Mouse (Mus musculus): ENCODE results near the gene Bcam. TPM values are rescaled to one million over a fixed set of nuclear protein-coding genes. Genes with fewer than 3 reads are reported as not detected.
A peak's percentile ranks its signal among the peaks of the same experiment; 100 is the strongest.

Gene Bcam
- total and polyA plus RNA-seq, 2 experiments: 2.3 to 4.8 TPM

- Histone ChIP-seq H3K79me2 (ENCODE audit: control insufficient read depth, insufficient read depth, low read length) (0 out of 2 replicates have a peak, but pooled peaks cover 3% of the 10 kb centered on the region), H3K36me3 (ENCODE audit: control insufficient read depth, insufficient read depth, low read length) (peaks cover 5% of the 10 kb centered on the region; the same call in 1 of the 2 replicates), H3K27me3 (ENCODE audit: control insufficient read depth, insufficient read depth, low read length) (no peaks in the 10 kb centered on the region), H3K4me3 (ENCODE audit: insufficient read depth, low read depth, low read length) (no peak overlapping the region), H3K27ac (replicated peaks; ENCODE audit: insufficient read depth, low read depth, low read length) (no peak overlapping the region), H3K4me1 (ENCODE audit: control insufficient read depth, insufficient read depth, low read length) (peaks cover 6% of the 10 kb centered on the region), H3K9ac (ENCODE audit: low read depth, low read length) (no peak overlapping the region)
- TF ChIP-seq CTCF (IDR thresholded peaks at IDR 0.05; ENCODE audit: low read depth, low read length) (no peak), POLR2A (IDR thresholded peaks at IDR 0.05; ENCODE audit: extremely low read depth, insufficient read depth, low read length) (no peak)
- WGBS: 69% methylated on average over 2 of the region's 2 CpGs
- no peak for DNase-seq (ENCODE audit: extremely low read depth, low read depth, low spot score)
Observed at GRCm38 (mm10) chr7:19716822-19717221, 54.0 kb downstream of the Bcam start.

GRCm38 (mm10) chr7:19716055-19716682, 54.6 kb downstream of the Bcam start:
- peak overlapping the region; percentile 63 for H3K4me3 ChIP-seq (ENCODE audit: insufficient read depth, low read depth, low read length)
- DNase-seq (ENCODE audit: extremely low read depth, low read depth, low spot score): peak; percentile 85
- H3K27ac ChIP-seq (replicated peaks; ENCODE audit: insufficient read depth, low read depth, low read length): peak overlapping the region; percentile 87
- WGBS: 6% methylated on average over 18 of the region's 18 CpGs
- H3K9ac ChIP-seq (ENCODE audit: low read depth, low read length): peak overlapping the region; percentile 68
- H3K27me3 ChIP-seq (ENCODE audit: control insufficient read depth, insufficient read depth, low read length): no peaks in the 10 kb centered on the region
- peaks cover 5% of the 10 kb centered on the region; the same call in 1 of the 2 replicates for H3K36me3 ChIP-seq (ENCODE audit: control insufficient read depth, insufficient read depth, low read length)
- peaks cover 6% of the 10 kb centered on the region for H3K4me1 ChIP-seq (ENCODE audit: control insufficient read depth, insufficient read depth, low read length)
- 0 out of 2 replicates have a peak, but pooled peaks cover 3% of the 10 kb centered on the region for H3K79me2 ChIP-seq (ENCODE audit: control insufficient read depth, insufficient read depth, low read length)
- TF ChIP-seq CTCF (IDR thresholded peaks at IDR 0.05; ENCODE audit: low read depth, low read length): no peak
- TF ChIP-seq POLR2A (IDR thresholded peaks at IDR 0.05; ENCODE audit: extremely low read depth, insufficient read depth, low read length): no peak

DNA sequence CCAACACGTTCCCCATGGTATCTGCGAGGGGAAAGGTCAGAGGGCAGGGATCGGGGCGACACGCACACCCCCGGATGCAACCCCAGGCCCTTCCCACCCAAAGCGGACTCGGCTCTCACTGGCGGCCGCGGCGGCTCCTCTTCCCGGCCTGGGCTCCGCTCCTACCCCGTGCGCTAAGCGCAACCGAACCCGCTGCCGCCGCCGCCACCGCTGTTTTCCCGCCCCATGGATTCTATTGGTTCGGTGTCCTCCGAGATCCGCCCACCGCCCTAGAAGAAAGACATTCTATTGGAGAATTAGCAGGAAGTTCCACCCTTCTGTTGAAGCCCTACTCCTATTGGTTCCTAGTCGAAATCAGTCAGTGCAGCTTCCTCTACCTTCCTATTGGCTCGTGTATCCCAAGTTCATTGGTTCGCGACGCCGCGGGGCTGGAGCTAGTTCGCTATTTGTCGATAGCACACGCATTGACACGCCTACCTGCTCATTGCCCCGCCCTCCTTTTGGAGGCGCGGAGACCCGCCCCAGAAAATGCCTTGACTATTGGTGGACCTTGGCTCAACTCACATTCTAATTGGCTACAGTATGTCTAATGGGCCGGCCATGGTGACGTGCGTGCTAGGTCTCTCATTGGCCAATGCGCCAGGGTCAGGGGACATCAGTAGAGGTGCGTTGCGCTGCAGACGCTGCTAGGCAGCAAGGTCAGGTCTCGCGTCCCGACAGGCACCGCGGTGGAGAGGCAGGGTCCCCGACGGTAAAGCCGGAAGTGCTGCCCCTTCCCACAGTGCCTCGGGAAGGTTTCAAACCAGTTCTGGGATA, 55.4 kb downstream of the Bcam start, which contains the start of gene Tomm40:
TSS of gene Tomm40 (minus strand) at position 200 of the 816 bp plus-strand sequence.
- Histone ChIP-seq H3K79me2 (ENCODE audit: control insufficient read depth, insufficient read depth, low read length) (0 out of 2 replicates have a peak, but pooled peaks cover 3% of the 10 kb centered on the region), H3K4me3 (ENCODE audit: insufficient read depth, low read depth, low read length) (peak within 1 kb of the TSS; percentile 93), H3K27ac (replicated peaks; ENCODE audit: insufficient read depth, low read depth, low read length) (peak within 1 kb of the TSS; percentile 87), H3K27me3 (ENCODE audit: control insufficient read depth, insufficient read depth, low read length) (no peaks in the 10 kb centered on the region), H3K4me1 (ENCODE audit: control insufficient read depth, insufficient read depth, low read length) (peaks cover 6% of the 10 kb centered on the region), H3K9ac (ENCODE audit: low read depth, low read length) (peak within 1 kb of the TSS; percentile 92), H3K36me3 (ENCODE audit: control insufficient read depth, insufficient read depth, low read length) (peaks cover 5% of the 10 kb centered on the region; the same call in 1 of the 2 replicates)
- no peak for TF ChIP-seq CTCF (IDR thresholded peaks at IDR 0.05; ENCODE audit: low read depth, low read length)
- TF ChIP-seq POLR2A (IDR thresholded peaks at IDR 0.05; ENCODE audit: extremely low read depth, insufficient read depth, low read length): peak; percentile 69; the same call in 1 of the 2 replicates
- under 1% methylated on average over 59 of the region's 59 CpGs for WGBS
- DNase-seq (ENCODE audit: extremely low read depth, low read depth, low spot score): peak; percentile 100

GRCm38 (mm10) chr7:19714836-19715235, 56.0 kb downstream of the Bcam start:
- peak overlapping the region; percentile 92 for H3K9ac ChIP-seq (ENCODE audit: low read depth, low read length)
- DNase-seq (ENCODE audit: extremely low read depth, low read depth, low spot score): no peak
- no peaks in the 10 kb centered on the region for H3K27me3 ChIP-seq (ENCODE audit: control insufficient read depth, insufficient read depth, low read length)
- H3K36me3 ChIP-seq (ENCODE audit: control insufficient read depth, insufficient read depth, low read length): peaks cover 7% of the 10 kb centered on the region; the same call in 1 of the 2 replicates
- H3K4me3 ChIP-seq (ENCODE audit: insufficient read depth, low read depth, low read length): peak overlapping the region; percentile 93
- TF ChIP-seq CTCF (IDR thresholded peaks at IDR 0.05; ENCODE audit: low read depth, low read length) (no peak), POLR2A (IDR thresholded peaks at IDR 0.05; ENCODE audit: extremely low read depth, insufficient read depth, low read length) (no peak)
- H3K27ac ChIP-seq (replicated peaks; ENCODE audit: insufficient read depth, low read depth, low read length): peak overlapping the region; percentile 75
- H3K4me1 ChIP-seq (ENCODE audit: control insufficient read depth, insufficient read depth, low read length): peaks cover 6% of the 10 kb centered on the region
- 0 out of 2 replicates have a peak, but pooled peaks cover 3% of the 10 kb centered on the region for H3K79me2 ChIP-seq (ENCODE audit: control insufficient read depth, insufficient read depth, low read length)
- WGBS: under 1% methylated on average over 39 of the region's 39 CpGs

GRCm38 (mm10) chr7:19713598-19713997, 57.2 kb downstream of the Bcam start:
- no peak for DNase-seq (ENCODE audit: extremely low read depth, low read depth, low spot score)
- H3K36me3 ChIP-seq (ENCODE audit: control insufficient read depth, insufficient read depth, low read length): peaks cover 10% of the 10 kb centered on the region; the same call in 1 of the 2 replicates
- TF ChIP-seq CTCF (IDR thresholded peaks at IDR 0.05; ENCODE audit: low read depth, low read length): no peak
- TF ChIP-seq POLR2A (IDR thresholded peaks at IDR 0.05; ENCODE audit: extremely low read depth, insufficient read depth, low read length): no peak
- H3K27ac ChIP-seq (replicated peaks; ENCODE audit: insufficient read depth, low read depth, low read length): no peak overlapping the region
- H3K4me1 ChIP-seq (ENCODE audit: control insufficient read depth, insufficient read depth, low read length): peaks cover 6% of the 10 kb centered on the region
- 81% methylated on average over 9 of the region's 9 CpGs for WGBS
- H3K79me2 ChIP-seq (ENCODE audit: control insufficient read depth, insufficient read depth, low read length): 0 out of 2 replicates have a peak, but pooled peaks cover 6% of the 10 kb centered on the region
- H3K4me3 ChIP-seq (ENCODE audit: insufficient read depth, low read depth, low read length): no peak overlapping the region
- no peaks in the 10 kb centered on the region for H3K27me3 ChIP-seq (ENCODE audit: control insufficient read depth, insufficient read depth, low read length)
- H3K9ac ChIP-seq (ENCODE audit: low read depth, low read length): no peak overlapping the region
